Mouse (Mus musculus) heart, embryonic 10.5 days (tissue): ENCODE data around the gene Zcchc17. TPM values are rescaled to one million over a fixed set of nuclear protein-coding genes. Genes with fewer than 3 reads are reported as not detected.

Experiments used
- DNase-seq: peaks from one replicate; pipeline ENCODE4 v3.0.0-alpha.2; 2017; ENCODE audit warnings: low spot score
- H3K27ac ChIP-seq: fragments of 300-500 bp; sonication (generic); 2 replicates; pipeline ENCODE4 v1.5.1; 2016; ENCODE audit warnings: mild to moderate bottlenecking
- H3K27me3 ChIP-seq: fragments of 300-500 bp; sonication (generic); 2 replicates; pipeline ENCODE4 v1.6.1; 2016; ENCODE audit warnings: mild to moderate bottlenecking; ENCODE audit not compliant: poor library complexity, insufficient read depth, severe bottlenecking
- H3K36me3 ChIP-seq: fragments of 300-500 bp; sonication (generic); 2 replicates; pipeline ENCODE4 v1.6.1; 2016; ENCODE audit warnings: mild to moderate bottlenecking, moderate library complexity
- H3K4me1 ChIP-seq: fragments of 300-500 bp; sonication (generic); 2 replicates; pipeline ENCODE4 v1.6.1; 2016; ENCODE audit warnings: mild to moderate bottlenecking
- H3K4me3 ChIP-seq: fragments of 300-500 bp; sonication (generic); 2 replicates; pipeline ENCODE4 v1.5.1; 2016; ENCODE audit warnings: mild to moderate bottlenecking, moderate library complexity
- H3K9me3 ChIP-seq: fragments of 300-500 bp; sonication (generic); 2 replicates; pipeline ENCODE4 v1.6.1; 2016; ENCODE audit warnings: mild to moderate bottlenecking, moderate library complexity
- whole genome bisulfite sequencing: fragments of 180-500 bp; shearing (Covaris S2); methylation state at CpG from one replicate; pipeline ENCODE4 v1.1.7; 2016; 5-methylcytosine and 5-hydroxymethylcytosine counted together
- polyA plus RNA-seq: library from polyadenylated mRNA; unstranded; fragments of >200 nt; fragmentation: Nextera tagmentation; extraction: Ambion mirVana; gene quantifications from 2 replicates; pipeline ENCODE4 v1.2.1, GENCODE M21; 2016

The Zcchc17 gene
- polyA plus RNA-seq, 1 experiment from 2014 or later, result 55.3 TPM

DNA sequence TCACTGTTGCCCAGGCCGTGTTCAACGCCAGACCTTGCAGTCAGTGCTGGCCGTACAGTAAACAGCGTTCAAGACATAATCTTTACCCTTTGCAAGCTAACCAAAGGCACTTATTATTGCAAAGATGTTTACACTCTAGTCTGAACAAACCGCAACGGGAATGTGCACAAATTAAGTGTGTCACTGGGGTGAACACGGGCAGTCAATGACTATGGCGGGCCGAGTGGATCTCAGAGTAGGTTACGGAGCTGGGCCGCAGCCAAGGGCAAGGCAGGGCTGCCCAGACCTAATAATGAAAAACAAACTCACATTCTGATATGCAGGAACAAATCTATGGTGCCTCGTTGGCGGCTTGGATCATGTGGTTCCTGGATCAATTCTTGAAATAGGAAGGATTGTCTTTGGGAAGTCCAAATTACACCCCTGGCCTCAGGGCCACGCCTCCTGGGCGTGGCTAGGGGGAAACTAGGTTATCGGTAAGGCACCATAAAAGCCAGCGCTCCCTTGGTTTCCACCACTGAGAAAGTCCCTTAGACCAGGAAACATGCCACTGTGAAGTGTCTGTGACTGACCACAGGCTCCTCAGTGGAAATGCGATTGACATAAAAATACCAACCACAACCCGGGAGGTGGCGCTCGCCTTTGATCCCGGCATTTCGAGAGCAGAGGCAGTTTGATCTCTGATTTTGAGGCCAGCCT, 64.5 kb downstream of the Zcchc17 start:
- H3K27me3 ChIP-seq, result peaks cover 3% of the 10 kb centered on the region
- H3K4me1 ChIP-seq, result peaks cover 22% of the 10 kb centered on the region
- H3K27ac ChIP-seq, result peak overlapping the region; percentile 56; the same call in 1 of the 2 replicates
- peak overlapping the region; percentile 18; the same call in 1 of the 2 replicates for H3K4me3 ChIP-seq
- no peaks in the 10 kb centered on the region for H3K9me3 ChIP-seq
- no peaks in the 10 kb centered on the region for H3K36me3 ChIP-seq
- peak; percentile 84 for DNase-seq
- WGBS, result 53% methylated on average over 23 of the region's 23 CpGs

DNA sequence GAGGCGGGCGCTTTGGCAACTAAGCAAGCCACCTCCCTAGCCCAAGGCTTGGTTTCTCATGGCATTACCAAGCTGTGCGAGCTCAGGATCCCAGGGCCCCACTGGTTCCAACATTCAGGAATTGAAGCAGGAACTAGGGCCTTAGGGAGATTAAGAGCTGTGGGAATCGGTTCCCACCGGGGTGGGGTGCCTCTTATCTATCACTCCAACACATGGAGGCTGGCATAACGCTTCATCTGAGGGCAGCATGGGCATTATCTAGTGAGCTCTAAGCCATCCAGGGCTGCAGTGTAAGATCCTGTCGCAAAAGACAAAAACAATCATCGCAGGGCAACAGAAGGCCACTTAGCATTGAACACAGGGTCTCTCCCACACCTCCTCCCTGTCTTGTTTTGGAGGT, 65.2 kb downstream of the Zcchc17 start:
- DNase-seq, result no peak
- Histone ChIP-seq H3K4me3 (no peak overlapping the region), H3K27me3 (peaks cover 3% of the 10 kb centered on the region), H3K9me3 (no peaks in the 10 kb centered on the region), H3K36me3 (no peaks in the 10 kb centered on the region), H3K27ac (no peak overlapping the region), H3K4me1 (peaks cover 20% of the 10 kb centered on the region)
- WGBS, result 73% methylated on average over 8 of the region's 8 CpGs

DNA sequence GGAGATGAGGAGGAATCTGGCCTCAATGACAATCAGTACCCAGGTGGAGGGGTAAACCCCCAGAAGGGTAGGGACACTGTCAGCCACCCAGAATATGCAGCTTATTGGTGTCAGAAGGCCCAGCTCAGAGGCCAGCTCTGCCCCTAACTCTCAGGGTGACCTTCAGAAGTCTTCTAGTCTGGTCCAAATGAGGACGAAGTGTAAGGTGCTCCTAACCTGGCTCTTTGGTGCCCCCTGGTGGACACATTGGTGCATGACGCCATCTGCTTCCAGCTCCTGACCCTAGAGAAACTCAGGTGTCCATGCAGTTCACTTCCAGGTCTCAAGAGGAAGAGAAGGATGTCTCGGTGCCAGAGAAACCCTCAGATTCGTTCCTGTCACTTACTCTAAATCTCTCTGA, 67.5 kb downstream of the Zcchc17 start:
- peak; percentile 90 for DNase-seq
- 5% methylated on average over 4 of the region's 4 CpGs for WGBS
- Histone ChIP-seq H3K9me3 (no peaks in the 10 kb centered on the region), H3K27me3 (peaks cover 6% of the 10 kb centered on the region), H3K36me3 (no peaks in the 10 kb centered on the region), H3K4me3 (no peak overlapping the region), H3K4me1 (peaks cover 13% of the 10 kb centered on the region), H3K27ac (peak overlapping the region; percentile 70; the same call in 1 of the 2 replicates)

DNA sequence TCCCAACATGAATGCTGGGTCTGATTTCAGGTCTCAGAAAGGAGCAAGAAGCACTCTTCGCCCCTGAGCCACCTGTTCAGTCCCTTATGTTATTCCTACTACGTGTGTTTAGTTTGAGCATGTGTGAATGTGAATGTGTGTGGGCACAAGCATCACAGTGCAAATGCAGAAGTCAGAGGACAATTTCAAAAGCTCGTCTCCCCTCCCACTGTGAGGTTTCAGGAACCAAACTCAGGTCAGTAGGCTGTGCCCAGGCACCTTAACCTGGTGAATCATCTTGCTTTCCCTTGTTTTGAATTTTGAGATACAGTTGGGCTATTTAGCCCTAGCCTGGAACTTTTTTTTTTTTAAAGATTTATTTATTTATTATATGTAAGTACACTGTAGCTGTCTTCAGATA, 69.9 kb downstream of the Zcchc17 start:
- no peak for DNase-seq
- H3K4me3 ChIP-seq, result no peak overlapping the region
- no peaks in the 10 kb centered on the region for H3K36me3 ChIP-seq
- 61% methylated on average over 3 of the region's 3 CpGs for WGBS
- no peaks in the 10 kb centered on the region for H3K9me3 ChIP-seq
- no peak overlapping the region for H3K27ac ChIP-seq
- H3K4me1 ChIP-seq, result 0 out of 2 replicates have a peak, but pooled peaks cover 2% of the 10 kb centered on the region
- H3K27me3 ChIP-seq, result peaks cover 21% of the 10 kb centered on the region

DNA sequence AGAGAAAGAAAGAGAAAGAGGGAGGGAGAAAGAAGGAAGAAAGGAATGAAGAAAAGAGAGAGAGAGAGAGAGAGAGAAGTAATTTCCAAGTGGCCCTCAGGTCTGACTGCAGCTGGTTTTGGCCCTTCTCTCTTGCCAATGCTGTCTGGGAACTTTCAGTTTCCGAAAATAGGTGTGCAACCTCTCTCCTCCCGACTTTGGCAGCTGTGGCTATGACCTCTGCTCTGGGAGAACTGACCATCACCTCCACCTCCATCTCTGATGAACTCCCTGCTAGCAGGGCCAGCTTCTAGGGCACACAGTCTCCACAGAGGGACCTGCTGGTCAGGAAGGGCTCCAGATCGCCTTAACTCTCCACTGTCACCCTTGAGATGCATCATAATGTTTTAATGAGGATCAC, 73.2 kb downstream of the Zcchc17 start:
- no peaks in the 10 kb centered on the region for H3K4me1 ChIP-seq
- no peaks in the 10 kb centered on the region for H3K36me3 ChIP-seq
- no peaks in the 10 kb centered on the region for H3K9me3 ChIP-seq
- 42% methylated on average over 3 of the region's 3 CpGs for WGBS
- no peak overlapping the region for H3K4me3 ChIP-seq
- H3K27me3 ChIP-seq, result peaks cover 48% of the 10 kb centered on the region
- no peak for DNase-seq
- H3K27ac ChIP-seq, result no peak overlapping the region

DNA sequence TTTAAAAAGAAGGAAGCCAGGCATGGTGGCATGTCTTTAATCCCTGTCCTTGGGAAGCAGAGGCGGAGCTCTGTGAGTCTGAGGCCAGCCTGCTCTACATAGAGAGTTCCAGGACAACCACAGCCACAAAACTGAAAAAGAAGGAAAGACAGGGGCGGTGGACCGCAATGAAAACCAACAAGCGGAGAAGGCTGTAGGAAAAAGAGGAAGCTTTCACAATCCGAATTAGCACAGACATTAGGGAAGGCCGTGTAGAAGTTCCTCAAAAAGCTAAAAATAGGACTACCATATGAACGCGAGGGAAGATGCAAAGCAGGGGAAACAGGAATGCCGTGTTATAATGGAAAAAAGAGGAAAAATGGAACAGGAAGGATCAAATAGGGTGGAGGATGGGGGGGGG, 75.9 kb downstream of the Zcchc17 start:
- Histone ChIP-seq H3K9me3 (no peaks in the 10 kb centered on the region), H3K36me3 (no peaks in the 10 kb centered on the region), H3K4me3 (no peak overlapping the region), H3K27me3 (peaks cover 66% of the 10 kb centered on the region), H3K27ac (no peak overlapping the region), H3K4me1 (no peaks in the 10 kb centered on the region)
- no peak for DNase-seq
- 71% methylated on average over 9 of the region's 9 CpGs for WGBS

DNA sequence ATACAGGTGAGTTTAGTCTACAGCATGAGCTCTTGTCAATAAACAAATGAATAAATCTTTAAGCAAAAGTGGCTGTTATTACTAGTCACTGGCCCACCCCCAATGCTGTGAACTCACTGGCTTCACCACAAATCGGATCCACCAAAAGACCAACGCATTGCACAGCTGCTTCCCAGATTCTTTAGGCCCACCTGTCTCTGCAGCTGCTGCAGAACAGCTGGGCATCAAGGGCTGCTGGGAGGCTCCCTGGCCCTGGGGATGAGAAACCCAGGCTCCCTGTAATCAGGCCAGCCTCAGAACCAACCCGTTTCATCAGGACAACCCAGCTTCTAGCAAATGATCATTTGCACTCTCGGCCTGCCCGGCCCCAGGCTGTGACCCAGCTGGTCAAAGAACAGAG, 76.9 kb downstream of the Zcchc17 start:
- H3K4me3 ChIP-seq, result no peak overlapping the region
- H3K27ac ChIP-seq, result no peak overlapping the region
- WGBS, result 74% methylated on average over 5 of the region's 5 CpGs
- no peaks in the 10 kb centered on the region for H3K4me1 ChIP-seq
- H3K36me3 ChIP-seq, result no peaks in the 10 kb centered on the region
- peaks cover 74% of the 10 kb centered on the region for H3K27me3 ChIP-seq
- DNase-seq, result no peak
- no peaks in the 10 kb centered on the region for H3K9me3 ChIP-seq

DNA sequence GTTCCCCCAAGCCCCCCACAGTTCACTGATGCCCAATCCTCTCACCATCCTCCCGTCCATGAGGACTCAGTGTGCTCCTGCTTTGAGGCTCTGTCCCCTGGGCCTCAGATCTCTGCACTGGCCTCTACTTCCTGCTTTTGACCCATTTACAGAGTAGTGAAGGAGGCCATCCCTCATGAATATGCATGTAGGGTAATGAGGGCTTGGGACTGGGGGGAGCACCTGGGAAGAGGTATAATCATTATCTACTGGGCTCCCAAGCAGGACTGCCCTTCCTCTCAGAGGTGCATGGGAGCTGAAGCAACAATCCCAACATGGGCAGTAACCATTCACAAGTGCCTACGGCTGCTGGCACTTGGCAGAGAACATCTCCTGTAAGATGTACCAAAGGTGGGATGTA, 80.6 kb downstream of the Zcchc17 start, which contains the start of gene Serinc2:
Gene Serinc2 (minus strand): TSS at position 101 of the 400 bp plus-strand sequence.
- H3K36me3 ChIP-seq, result no peaks in the 10 kb centered on the region
- no peak for DNase-seq
- H3K4me1 ChIP-seq, result peaks cover 14% of the 10 kb centered on the region
- 64% methylated on average over 2 of the region's 2 CpGs for WGBS
- H3K4me3 ChIP-seq, result no peak within 1 kb of the TSS
- H3K27me3 ChIP-seq, result peaks cover 87% of the 10 kb centered on the region
- H3K9me3 ChIP-seq, result no peaks in the 10 kb centered on the region
- H3K27ac ChIP-seq, result no peak within 1 kb of the TSS

DNA sequence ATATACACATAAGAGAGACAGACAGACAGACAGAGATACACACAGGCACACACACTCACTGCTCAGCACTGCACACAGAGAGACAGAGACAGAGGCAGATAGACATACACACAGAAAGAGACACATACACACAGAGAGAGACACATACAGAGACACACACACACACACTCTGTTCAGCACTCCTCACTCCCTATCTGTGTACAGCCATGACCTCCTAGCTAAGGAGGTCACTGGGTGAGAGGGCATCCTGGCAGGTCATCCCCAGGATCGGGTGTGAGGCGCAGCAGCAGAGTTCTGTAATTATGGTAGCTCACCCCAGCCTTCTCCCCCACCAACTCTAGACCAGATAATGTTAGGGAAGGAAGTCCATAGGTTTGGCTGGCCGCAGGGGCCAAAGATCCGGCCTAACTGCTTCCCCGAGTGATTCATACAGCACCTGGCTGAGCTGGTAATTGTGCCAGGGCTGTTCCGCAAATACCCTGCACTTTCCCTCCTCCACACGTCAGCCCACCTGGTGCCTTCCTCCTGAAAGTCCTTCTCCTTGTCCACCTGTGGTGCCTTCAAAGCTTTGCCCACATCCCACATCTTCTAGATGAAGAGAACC, 83.1 kb downstream of the Zcchc17 start:
- no peaks in the 10 kb centered on the region for H3K9me3 ChIP-seq
- peaks cover 89% of the 10 kb centered on the region for H3K27me3 ChIP-seq
- H3K4me3 ChIP-seq, result no peak overlapping the region
- no peak for DNase-seq
- 59% methylated on average over 7 of the region's 7 CpGs for WGBS
- no peak overlapping the region for H3K27ac ChIP-seq
- no peaks in the 10 kb centered on the region for H3K36me3 ChIP-seq
- H3K4me1 ChIP-seq, result peaks cover 22% of the 10 kb centered on the region

DNA sequence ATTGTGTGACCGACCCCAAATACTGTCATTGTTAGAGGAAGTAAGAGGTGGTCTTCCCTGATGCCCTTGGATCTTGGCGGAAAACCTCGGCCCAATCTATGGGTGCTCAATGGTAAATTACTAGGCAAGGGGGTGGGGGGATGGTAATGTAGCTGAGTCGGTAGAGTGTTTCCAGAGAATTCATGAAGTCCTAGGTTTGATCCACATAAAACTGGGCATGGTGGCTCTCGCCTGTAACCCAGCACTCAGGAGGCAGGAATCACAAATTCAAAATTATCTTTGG, 84.0 kb downstream of the Zcchc17 start:
- Histone ChIP-seq H3K4me3 (no peak overlapping the region), H3K9me3 (no peaks in the 10 kb centered on the region), H3K36me3 (no peaks in the 10 kb centered on the region), H3K27ac (no peak overlapping the region), H3K27me3 (peaks cover 97% of the 10 kb centered on the region), H3K4me1 (peaks cover 22% of the 10 kb centered on the region)
- WGBS, result 45% methylated on average over 5 of the region's 5 CpGs
- DNase-seq, result no peak

DNA sequence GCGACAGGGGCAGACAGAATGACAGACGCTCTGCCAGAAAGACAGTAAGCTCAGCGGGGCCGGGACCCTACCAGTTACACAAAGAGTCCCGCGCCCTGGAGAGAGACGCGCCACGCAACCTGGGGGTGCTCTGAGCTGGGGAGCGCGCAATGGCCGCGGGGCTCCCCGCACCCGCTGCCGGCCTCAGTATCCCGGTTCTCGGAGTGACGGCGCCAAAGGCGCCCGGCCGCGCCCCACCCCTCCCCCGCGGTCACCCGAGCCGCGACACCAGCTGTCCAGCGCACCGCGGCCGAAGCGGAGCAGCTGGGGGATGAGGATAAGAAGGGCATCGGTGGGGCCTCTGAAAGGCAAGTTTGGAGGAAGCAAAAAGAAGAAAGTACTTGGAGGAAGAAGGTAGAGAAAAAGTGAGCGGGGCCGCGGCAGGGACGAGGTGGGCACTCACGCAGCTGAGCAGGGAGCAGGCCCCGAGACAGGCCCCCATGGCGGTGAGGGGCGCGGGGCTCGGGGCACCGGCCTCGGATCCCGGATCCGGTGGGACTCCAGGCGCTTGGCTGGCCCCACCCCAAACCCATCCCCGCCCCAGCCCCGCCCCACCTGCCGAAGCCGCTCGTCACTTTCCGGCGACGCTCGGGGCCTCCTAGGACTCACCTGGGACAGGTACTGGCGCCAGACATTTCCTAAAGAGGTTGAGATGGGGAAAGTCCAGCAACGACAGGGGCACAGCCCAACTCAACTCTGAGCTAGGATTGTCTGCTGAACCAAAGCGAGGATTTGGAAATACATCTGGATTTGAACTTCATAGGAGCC, 84.5 kb downstream of the Zcchc17 start:
- Histone ChIP-seq H3K9me3 (no peaks in the 10 kb centered on the region), H3K36me3 (no peaks in the 10 kb centered on the region), H3K27ac (peak overlapping the region; percentile 75), H3K27me3 (peaks cover 97% of the 10 kb centered on the region), H3K4me3 (peak overlapping the region; percentile 69), H3K4me1 (peaks cover 22% of the 10 kb centered on the region)
- 2% methylated on average over 62 of the region's 62 CpGs for WGBS
- DNase-seq, result no peak

DNA sequence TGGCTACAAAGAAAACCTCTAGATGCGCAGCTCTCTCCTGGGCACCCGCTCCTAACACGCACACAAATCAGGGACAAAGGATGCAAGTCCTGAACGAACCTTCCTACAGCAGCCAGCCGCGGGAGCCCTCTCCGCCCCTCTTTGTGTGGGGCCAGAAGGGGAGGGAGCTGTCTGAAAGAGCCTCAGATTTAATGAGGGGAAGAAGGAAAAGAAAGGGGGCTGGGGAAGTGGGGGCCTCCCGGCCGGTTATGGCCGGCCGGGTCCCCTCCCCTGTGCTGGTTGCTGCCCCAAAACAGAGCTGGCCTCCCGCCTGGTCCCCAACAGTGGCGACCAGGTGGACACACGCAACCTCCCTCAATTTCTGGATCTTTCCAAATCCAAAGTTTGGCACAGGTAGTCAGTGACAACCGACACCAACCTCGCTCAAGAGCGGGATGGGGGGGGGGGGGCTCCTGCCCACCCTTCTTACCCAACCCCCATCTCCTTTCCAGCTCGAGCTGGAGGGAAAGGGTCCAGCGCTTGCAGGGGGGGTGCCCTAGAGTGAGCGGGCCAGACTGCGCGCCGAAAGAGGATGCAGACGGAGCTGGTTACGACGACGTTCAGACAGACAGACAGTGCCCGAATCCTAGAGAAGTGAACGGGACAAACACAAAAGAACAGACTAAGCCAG, 85.3 kb downstream of the Zcchc17 start:
- DNase-seq, result no peak
- under 1% methylated on average over 29 of the region's 29 CpGs for WGBS
- no peaks in the 10 kb centered on the region for H3K9me3 ChIP-seq
- peak overlapping the region; percentile 75 for H3K27ac ChIP-seq
- peaks cover 22% of the 10 kb centered on the region for H3K4me1 ChIP-seq
- peaks cover 99% of the 10 kb centered on the region for H3K27me3 ChIP-seq
- peak overlapping the region; percentile 69 for H3K4me3 ChIP-seq
- H3K36me3 ChIP-seq, result no peaks in the 10 kb centered on the region
